Mouse (Mus musculus) lung, adult 2 months (tissue): ENCODE measurements at regions not wholly inside any gene's neighbourhood (a gene's known extent, or its start where the extent isn't known, plus 50 kb on each side); places are given as distances from the start of the nearest gene placed in this dataset.
A peak's percentile ranks its signal among the peaks of the same experiment; 100 is the strongest.

Experiments used
- DNase-seq: peaks from one replicate; pipeline ENCODE4 v3.0.0; 2022
- H3K4me1 ChIP-seq: fragments of 200-500 bp; 2 replicates; pipeline ENCODE4 v1.6.1; 2011; ENCODE audit warnings: low read length; ENCODE audit not compliant: control insufficient read depth, insufficient read depth
- H3K4me3 ChIP-seq: fragments of 200-500 bp; replicated peaks from 2 replicates; pipeline ENCODE3; 2011; ENCODE audit warnings: low read depth, mild to moderate bottlenecking, control low read depth, low read length; ENCODE audit errors: extremely low read depth
- CTCF ChIP-seq: fragments of 200-500 bp; IDR thresholded peaks from 2 replicates; pipeline ENCODE4 v1.5.1; 2011; ENCODE audit warnings: mild to moderate bottlenecking, low read length, control low read depth; ENCODE audit not compliant: insufficient read depth
- POLR2A ChIP-seq: fragments of 200-500 bp; IDR thresholded peaks from 2 replicates; pipeline ENCODE4 v1.6.1; 2011; ENCODE audit warnings: low read depth, mild to moderate bottlenecking, control low read depth, low read length, borderline replicate concordance; ENCODE audit errors: extremely low read depth
- WGBS: fragments of 180-500 bp; shearing (Covaris S2); methylation state at CpG from one replicate; pipeline ENCODE4 v1.1.7; 2018; 5-methylcytosine and 5-hydroxymethylcytosine counted together

DNA sequence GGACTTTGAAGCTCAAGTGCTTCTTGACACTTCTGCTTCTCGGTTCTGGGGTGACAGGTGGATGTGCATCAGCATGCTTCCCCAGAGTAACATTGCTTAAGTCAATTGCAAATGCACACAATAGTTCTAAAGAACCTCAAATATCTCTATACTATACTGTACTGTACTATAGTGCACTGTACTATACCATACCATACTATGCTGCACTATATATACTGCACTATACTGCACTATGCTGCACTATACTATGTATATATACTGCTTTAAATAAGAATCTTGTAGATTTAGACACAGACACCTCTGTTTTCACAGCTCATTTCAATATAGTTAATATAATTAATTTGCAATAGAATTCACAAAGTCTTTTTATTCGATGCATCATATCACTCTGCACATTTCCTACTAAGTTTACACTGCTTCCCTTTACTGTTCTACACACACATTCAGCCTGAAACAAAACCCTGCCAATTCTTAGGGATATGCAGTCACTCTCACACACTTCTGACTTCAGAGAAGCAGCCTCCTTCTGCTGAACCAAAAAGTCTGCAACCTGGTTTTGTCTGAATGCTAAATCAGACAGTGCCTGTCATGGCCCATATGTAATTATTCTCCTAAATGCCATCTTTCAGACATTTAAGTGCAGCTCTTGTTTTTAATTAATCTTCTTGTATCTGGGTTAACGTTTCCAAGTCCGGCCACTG lies 570.8 kb upstream of the Map3k7 start:
- 61% methylated on average over 4 of the region's 4 CpGs for WGBS
- no peak for DNase-seq
- TF ChIP-seq CTCF (no peak), POLR2A (no peak)

DNA sequence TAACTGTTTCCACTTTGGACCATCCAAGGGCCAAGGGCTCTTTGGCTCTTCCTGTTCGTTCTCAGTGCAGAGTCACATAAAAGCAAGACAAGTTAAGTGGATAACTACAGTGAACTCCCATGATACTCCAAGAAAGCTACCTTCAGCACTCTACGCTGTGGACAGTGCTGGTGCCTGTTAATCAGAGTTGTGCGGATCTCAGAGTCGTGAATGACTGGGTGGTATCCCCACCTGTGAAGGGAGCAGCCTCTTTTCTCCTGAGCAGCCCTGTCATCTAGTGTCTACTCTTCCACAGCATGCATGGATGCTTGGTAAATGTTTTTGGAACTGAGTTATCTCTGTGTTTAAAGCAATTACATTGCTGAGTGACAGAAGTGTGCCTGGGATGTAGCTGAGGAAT lies 568.4 kb upstream of the Map3k7 start:
- no peak for DNase-seq
- 65% methylated on average over 4 of the region's 4 CpGs for WGBS
- no peaks in the 10 kb centered on the region for H3K4me1 ChIP-seq
- TF ChIP-seq POLR2A (no peak), CTCF (no peak)
- no peak overlapping the region for H3K4me3 ChIP-seq

More for the DNA sequence above, 570.8 kb upstream of the Map3k7 start:
- Histone ChIP-seq H3K4me1 (no peaks in the 10 kb centered on the region), H3K4me3 (no peak overlapping the region)

GRCm38 (mm10) chr4:31403976-31404375 lies 559.9 kb upstream of the Map3k7 start:
- Histone ChIP-seq H3K4me1 (no peaks in the 10 kb centered on the region), H3K4me3 (no peak overlapping the region)
- no peak for DNase-seq
- WGBS, result 71% methylated on average over 8 of the region's 8 CpGs
- TF ChIP-seq POLR2A, result no peak
- TF ChIP-seq CTCF, result no peak

DNA sequence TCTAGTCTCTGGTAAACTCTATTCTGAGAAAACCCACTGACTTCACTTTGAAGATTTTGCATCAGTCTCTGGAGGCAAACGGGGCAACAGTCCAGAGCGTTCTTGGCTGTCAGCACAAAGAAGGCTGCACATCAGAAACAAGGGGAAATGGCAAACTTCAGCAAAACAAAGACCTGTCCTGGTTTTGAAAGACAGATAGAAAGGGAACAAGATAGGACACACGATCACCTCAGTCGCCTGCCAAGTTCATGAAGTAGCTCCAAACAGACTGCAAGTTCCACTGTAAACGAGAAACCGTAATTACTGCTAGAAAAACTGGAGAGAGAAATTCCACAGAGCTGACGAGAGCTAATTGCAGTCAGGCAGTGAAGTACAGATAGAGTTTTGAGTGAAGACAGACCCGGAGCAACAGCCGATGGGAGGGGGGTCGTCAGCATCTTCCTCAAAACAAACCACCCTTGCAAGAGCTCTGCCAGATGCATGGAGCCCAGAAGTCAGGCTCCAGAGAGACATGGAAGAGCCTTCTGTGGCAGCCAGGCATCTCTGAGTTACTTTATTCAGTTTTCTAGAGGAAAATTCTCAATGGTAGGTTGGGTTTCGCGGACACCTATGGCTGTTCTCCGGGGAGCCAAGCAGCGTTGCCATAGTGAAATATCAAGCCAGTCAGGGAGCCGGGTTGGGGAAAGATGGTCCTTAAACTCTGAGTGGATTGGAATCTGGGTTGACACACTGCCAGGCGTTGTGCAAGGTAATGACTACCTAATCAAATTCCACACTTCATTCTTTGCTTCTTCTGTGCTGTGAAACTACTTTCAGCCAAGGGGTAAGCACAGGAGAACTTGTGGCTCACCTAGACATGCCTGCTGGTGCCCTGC lies 558.8 kb upstream of the Map3k7 start:
- WGBS, result 38% methylated on average over 16 of the region's 16 CpGs
- TF ChIP-seq CTCF (no peak), POLR2A (no peak)
- peak; percentile 7 for DNase-seq
- no peaks in the 10 kb centered on the region for H3K4me1 ChIP-seq
- H3K4me3 ChIP-seq, result no peak overlapping the region

GRCm38 (mm10) chr4:31410157-31410556 lies 553.7 kb upstream of the Map3k7 start:
- no peaks in the 10 kb centered on the region for H3K4me1 ChIP-seq
- H3K4me3 ChIP-seq, result no peak overlapping the region
- 77% methylated on average over 3 of the region's 3 CpGs for WGBS
- DNase-seq, result no peak
- TF ChIP-seq POLR2A, result no peak
- TF ChIP-seq CTCF, result no peak

DNA sequence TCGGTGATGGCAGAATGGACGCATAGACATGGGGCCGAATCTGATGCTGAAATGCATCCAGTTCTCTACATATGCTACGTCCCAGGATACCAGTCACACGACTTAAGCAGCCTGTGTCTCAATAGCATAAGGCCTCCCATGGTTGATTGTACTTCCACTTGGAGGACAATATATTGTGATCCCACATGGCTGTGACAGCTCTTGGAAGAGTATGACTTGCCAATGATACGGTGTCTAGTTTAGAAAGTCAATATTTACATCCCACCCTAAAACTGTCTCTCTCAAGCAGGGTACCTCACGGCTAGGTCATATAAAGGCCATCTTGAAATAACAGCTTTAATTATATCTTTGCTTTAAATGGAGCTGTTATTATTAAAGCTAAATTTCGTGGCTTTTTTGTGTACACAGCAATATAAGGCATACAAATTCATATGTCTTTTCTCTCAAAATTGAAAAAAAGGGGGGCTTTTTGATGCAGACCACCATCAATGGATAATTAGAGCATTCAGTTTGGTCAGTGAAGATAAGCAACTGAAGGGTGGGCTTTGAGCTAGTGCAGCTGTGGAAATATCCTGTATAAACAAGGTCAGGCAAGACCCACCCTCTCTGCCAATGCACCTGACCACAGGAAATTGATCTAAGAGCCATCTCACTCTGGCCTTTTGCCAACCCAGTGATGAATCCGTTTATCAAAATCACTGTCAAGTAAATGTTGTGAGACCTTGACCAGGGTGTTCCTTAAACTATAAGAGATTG lies 551.9 kb upstream of the Map3k7 start:
- Histone ChIP-seq H3K4me3 (no peak overlapping the region), H3K4me1 (no peaks in the 10 kb centered on the region; the same call in 1 of the 2 replicates)
- no peak for TF ChIP-seq POLR2A
- TF ChIP-seq CTCF, result no peak
- WGBS, result 63% methylated on average over 9 of the region's 9 CpGs
- no peak for DNase-seq

GRCm38 (mm10) chr4:31417161-31417560 lies 546.7 kb upstream of the Map3k7 start:
- no peak for DNase-seq
- 70% methylated on average over 4 of the region's 4 CpGs for whole genome bisulfite sequencing
- TF ChIP-seq POLR2A (no peak), CTCF (no peak)

DNA sequence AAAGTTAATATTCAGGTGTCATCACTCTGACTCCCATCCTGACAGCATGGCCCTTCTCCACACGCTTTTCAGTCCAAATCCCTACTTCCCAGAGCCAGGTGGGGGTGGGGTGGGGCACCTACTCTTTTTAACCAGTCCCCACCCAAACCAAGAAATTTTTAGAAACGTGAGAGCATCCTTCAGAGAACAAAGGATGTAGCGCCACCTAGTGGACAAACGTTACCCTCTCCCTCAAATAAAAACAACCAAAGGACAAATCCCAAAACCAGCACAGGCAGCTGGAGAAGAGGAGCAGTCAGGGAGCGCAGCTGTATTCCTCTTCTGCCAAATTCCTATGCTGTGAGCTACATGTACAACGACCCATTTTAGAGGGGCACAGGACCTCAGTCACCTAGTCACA lies 544.7 kb upstream of the Map3k7 start:
- 11% methylated on average over 6 of the region's 6 CpGs for WGBS
- peak; percentile 21 for DNase-seq
- Histone ChIP-seq H3K4me3 (no peak overlapping the region), H3K4me1 (no peaks in the 10 kb centered on the region; the same call in 1 of the 2 replicates)
- TF ChIP-seq POLR2A (no peak), CTCF (peak; percentile 15; the same call in 1 of the 2 replicates)

More at GRCm38 (mm10) chr4:31417161-31417560, 546.7 kb upstream of the Map3k7 start:
- H3K4me1 ChIP-seq, result no peaks in the 10 kb centered on the region; the same call in 1 of the 2 replicates
- H3K4me3 ChIP-seq, result no peak overlapping the region

DNA sequence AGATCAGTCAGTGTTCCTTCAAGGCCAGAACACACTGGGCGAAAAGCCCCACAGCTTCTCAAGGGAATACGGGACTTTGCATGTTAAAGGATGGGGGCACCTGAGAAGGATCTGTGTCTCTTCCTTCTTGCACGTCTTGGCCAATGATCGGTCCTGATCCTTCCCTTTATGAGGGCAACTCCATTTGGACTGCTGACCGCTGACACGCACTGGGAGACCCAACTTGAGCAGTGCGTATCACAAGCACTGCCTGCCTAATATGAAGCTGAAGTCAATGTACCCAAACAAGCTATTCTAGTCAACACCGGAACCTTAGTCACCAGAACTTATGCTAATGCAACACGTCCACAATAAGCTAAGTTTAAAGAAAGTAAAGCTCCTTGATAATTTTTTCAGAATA lies 543.7 kb upstream of the Map3k7 start:
- H3K4me1 ChIP-seq, result no peaks in the 10 kb centered on the region; the same call in 1 of the 2 replicates
- TF ChIP-seq POLR2A (no peak), CTCF (no peak)
- WGBS, result 85% methylated on average over 9 of the region's 9 CpGs

More for the DNA sequence above, 543.7 kb upstream of the Map3k7 start:
- no peak overlapping the region for H3K4me3 ChIP-seq
- no peak for DNase-seq
